Mouse (Mus musculus) brain, embryonic 14.5 days (tissue): ENCODE data around the gene Cpm. TPM values are rescaled to one million over a fixed set of nuclear protein-coding genes. Genes with fewer than 3 reads are reported as not detected.
A peak's percentile ranks its signal among the peaks of the same experiment; 100 is the strongest.

Experiments
- DNase-seq: peaks from one replicate; pipeline ENCODE4 v3.0.0-alpha.2; 2011; ENCODE audit warnings: low read depth
- CTCF ChIP-seq: fragments of 200-500 bp; IDR thresholded peaks from 2 replicates; pipeline ENCODE4 v1.5.1; 2012; ENCODE audit warnings: inconsistent platforms, mild to moderate bottlenecking, moderate library complexity, borderline replicate concordance; ENCODE audit not compliant: insufficient read depth, insufficient read length; ENCODE audit errors: extremely low read depth
- POLR2A ChIP-seq: fragments of 200-500 bp; IDR thresholded peaks from 2 replicates; pipeline ENCODE4 v1.6.1; 2012; ENCODE audit warnings: mild to moderate bottlenecking, inconsistent platforms, borderline replicate concordance; ENCODE audit not compliant: poor library complexity, insufficient read depth, insufficient read length, severe bottlenecking; ENCODE audit errors: extremely low read depth
- polyA plus RNA-seq: library from polyadenylated mRNA; depleted of rRNA; stranded (reverse); fragments of >200 nt; gene quantifications from 2 replicates; pipeline ENCODE4 v1.2.3, GENCODE M21; 2012

The Cpm gene
- polyA plus RNA-seq, 1 experiment: 3.7 TPM

DNA sequence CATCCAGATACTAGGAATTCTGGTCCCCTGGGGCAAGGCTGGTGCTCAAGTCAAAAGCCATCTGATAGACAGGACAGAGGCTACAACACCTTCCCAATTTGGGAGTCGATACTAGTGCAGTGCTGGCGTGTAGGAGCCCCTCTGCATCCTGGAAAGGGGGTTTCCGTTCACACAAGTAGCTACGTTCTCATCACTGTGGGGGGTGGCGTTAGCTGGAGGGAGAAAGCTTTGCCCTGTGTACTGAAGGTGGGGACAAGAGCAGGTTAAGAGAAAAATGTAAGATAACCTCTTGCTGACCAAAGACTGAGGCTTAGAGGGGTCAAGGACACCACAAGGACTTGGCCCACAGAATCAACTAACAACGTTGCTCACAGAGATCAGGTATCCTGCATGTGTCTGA, 14.0 kb downstream of the Cpm start:
- TF ChIP-seq CTCF: no peak
- TF ChIP-seq POLR2A: no peak
- no peak for DNase-seq

DNA sequence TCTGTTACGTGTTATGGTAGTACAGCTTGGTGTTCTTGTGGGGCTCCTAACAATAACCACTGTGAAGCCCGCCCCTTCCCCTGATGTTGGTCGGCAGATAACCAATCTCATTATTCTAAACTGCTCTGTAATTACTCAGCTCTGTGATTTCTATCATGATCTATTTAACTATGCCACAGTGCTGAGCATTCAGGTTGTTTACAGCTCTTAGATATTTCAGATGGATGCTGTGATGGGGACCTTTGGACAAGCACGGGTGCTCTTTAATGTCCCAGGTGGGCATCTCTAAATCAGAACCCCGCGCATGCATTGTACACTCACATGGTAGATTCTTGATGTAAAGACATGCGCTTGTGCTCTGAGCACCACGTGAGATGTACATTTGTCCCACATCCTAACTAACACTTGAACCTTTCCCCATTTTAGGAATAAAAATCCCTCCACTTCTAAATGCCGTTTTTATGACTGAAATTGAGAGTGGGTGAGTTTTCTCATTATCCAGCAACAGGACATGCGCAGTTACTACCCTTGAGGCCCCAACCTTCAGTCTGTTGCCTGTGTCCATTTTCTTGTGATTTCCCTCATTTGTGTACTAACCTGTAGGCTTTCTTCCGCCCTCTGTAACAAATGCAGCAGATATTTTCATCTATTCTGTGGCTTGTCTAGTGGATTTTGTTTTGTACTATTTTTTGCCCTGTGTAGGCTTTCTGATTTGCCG, 14.6 kb downstream of the Cpm start:
- no peak for DNase-seq
- TF ChIP-seq POLR2A: no peak
- no peak for TF ChIP-seq CTCF

- TF ChIP-seq CTCF (no peak), POLR2A (no peak)
Measured at GRCm38 (mm10) chr10:117644429-117644748, 15.1 kb downstream of the Cpm start.

DNA sequence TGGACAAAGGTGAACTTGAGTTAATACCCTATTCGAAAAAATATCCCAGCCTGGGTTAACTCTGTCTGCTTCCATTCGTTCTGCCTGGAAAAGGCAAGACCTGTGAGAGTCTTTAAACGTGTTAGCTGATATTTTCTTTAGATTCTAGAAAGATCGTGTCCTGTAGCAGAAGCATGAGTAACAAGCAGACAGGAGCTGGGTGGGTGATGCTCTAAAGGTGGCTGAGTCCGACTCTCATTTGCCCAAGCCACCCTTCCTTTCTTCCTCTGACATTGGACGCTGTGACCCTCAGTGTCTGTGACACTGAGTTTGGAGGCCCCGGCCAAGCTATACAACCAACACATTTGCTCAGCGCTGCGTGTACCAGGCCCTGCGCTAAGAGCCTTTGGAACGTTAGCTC, 15.5 kb downstream of the Cpm start:
- TF ChIP-seq CTCF (no peak), POLR2A (no peak)
- DNase-seq: no peak

More at GRCm38 (mm10) chr10:117644429-117644748, 15.1 kb downstream of the Cpm start:
- no peak for DNase-seq

GRCm38 (mm10) chr10:117645487-117645964, 16.2 kb downstream of the Cpm start:
- TF ChIP-seq POLR2A (no peak), CTCF (no peak)

DNA sequence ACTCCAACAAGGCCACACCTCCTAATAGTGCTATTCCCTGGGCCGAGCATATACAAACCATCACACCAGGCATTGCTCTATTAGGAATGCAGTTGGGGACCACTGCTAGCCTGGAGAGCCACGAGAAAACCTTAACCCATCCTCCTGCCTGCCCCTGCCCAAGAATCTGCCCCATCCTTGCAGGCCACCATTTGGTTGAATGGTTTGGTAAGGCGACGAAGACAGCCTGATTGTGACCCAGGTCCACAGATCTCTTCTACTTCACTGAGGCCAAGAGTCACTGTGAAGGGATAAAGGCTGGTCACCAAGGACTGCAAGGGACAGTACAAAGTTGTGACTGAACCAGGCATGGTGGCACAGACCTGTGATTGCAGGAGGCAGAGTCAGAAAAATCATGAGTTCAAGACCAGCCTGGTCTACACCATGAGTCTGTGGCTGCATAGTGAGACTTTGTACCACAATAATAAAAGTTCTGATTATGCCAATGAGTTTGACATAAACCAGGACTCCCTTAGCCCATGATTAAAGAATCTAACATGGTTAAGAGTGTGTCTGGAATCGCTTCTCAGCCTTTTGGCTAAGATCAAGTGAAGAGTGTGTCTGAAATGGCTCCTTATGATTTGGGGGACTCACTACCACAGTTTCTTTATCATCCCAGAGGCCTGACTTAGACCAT, 17.3 kb downstream of the Cpm start:
- TF ChIP-seq POLR2A (no peak), CTCF (no peak)
- DNase-seq: no peak

More at GRCm38 (mm10) chr10:117645487-117645964, 16.2 kb downstream of the Cpm start:
- peak; percentile 24 for DNase-seq

DNA sequence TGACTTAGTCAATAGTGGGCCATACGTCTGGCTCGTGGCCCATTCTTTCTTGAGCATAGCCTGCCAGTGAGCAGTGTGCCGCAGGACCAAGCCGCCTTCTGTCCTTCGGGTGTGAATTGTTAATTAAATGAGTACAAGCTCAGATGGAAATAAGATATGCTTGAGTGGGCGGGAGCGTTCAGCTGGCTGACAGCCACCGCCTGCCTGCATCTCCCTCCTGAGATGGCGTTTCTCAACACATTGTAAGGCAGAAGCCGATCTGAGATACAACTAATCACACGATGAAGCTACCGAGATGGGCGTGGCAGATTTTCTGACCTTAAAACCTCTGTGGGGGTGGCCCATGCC, 17.8 kb downstream of the Cpm start:
- TF ChIP-seq CTCF (no peak), POLR2A (no peak)
- DNase-seq: peak; percentile 93

DNA sequence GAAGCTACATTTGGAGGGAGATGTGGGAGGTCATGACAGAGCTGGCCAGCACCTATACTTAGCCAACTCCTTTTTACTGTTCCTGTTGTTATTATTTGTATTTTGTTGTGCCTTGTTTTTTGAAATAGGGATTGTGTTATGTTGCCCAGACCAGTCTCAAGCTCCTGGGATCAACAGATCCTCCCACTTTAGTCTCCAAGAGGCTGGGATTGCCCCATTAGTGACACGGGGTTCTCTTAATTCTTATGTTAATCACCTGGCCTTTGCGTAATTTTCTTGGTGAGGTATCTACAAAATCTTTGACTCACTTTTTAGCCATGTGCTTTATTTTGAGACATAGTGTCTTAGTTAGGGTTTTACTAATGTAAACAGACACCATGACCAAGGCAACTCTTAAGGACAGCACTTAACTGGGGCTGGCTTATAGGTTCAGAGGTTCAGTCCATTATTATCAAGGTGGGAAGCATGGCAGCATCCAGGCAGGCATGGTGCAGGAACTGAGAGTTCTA, 18.7 kb downstream of the Cpm start:
- TF ChIP-seq POLR2A (no peak), CTCF (no peak)
- no peak for DNase-seq

DNA sequence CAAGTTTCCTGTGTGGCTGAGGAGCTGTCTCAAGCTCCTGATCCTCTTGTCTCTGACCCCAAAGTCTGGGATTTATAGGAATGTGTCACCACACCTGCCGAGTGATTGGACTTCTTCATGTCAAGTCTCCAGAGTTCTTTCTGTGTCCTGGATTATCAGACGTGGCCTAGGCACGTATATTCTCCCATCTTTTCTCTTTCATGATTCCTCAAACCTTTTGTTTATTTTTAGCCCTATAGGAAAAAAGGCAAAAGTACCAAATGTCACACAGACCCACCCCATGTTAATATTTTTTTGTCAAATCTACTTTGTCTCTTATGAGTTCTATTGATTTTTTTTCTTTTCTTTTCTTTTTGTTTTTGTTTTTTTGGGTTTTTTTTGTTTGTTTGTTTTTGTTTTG, 19.3 kb downstream of the Cpm start:
- TF ChIP-seq POLR2A (no peak), CTCF (no peak)
- no peak for DNase-seq

GRCm38 (mm10) chr10:117649292-117650041, 20.2 kb downstream of the Cpm start:
- DNase-seq: no peak
- no peak for TF ChIP-seq POLR2A
- TF ChIP-seq CTCF: no peak

DNA sequence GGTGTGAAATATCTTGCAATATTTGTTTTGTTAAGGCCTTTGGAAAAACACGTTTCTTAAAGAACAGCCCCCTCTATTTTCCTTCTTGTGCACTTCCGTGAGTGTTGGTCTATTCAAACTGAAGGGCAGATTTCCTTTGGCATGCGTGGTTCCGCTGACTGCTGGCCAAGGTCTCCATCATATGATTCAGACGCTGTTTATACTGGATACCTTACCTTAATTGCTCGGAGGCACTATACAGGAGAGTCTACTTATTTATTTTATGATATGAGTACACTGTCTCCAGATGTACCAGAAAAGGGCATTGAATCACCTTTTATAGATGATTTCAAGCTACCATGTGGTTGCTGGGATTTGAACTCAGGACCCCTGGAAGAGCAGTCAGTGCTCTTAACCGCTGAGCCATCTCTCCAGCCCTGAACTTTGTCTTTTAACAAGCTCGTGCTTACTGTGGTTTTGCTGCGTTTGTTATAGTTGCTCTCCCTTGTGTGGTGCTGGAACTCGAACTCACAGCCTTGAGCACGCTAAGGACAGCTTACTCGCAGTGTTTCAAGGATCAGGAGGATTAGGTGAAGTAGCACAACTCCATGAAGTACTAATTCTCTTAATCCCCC, 20.8 kb downstream of the Cpm start:
- TF ChIP-seq POLR2A: no peak
- TF ChIP-seq CTCF: no peak
- no peak for DNase-seq
